Mouse (Mus musculus) forebrain, postnatal 0 days (tissue): ENCODE measurements at regions not wholly inside any gene's neighbourhood (a gene's known extent, or its start where the extent isn't known, plus 50 kb on each side); places are given as distances from the start of the nearest gene placed in this dataset.

Experiments used
- ATAC-seq: fragments of 200-750 bp; cut with Nextera tagmentation; 2 replicates; pipeline ENCODE4 v1.8.0; 2017; ENCODE audit warnings: mild to moderate bottlenecking, moderate library complexity
- DNase-seq: peaks from one replicate; pipeline ENCODE4 v3.0.0-alpha.2; 2015
- H3K27ac ChIP-seq: fragments of 300-500 bp; sonication (generic); 2 replicates; pipeline ENCODE4 v1.5.1; 2014; ENCODE audit warnings: low read depth, mild to moderate bottlenecking, antibody characterized with exemption, low read length, moderate library complexity, mixed read lengths
- H3K27me3 ChIP-seq: fragments of 300-500 bp; sonication (generic); 2 replicates; pipeline ENCODE4 v1.6.1; 2014; ENCODE audit warnings: mild to moderate bottlenecking, low read length, mixed read lengths; ENCODE audit not compliant: insufficient read depth
- H3K36me3 ChIP-seq: fragments of 300-500 bp; sonication (generic); 2 replicates; pipeline ENCODE4 v1.6.1; 2014; ENCODE audit warnings: mild to moderate bottlenecking, moderate library complexity; ENCODE audit not compliant: insufficient read depth
- H3K4me1 ChIP-seq: fragments of 300-500 bp; sonication (generic); 2 replicates; pipeline ENCODE4 v1.6.1; 2014; ENCODE audit warnings: antibody characterized with exemption; ENCODE audit not compliant: insufficient read depth
- H3K4me2 ChIP-seq: fragments of 300-500 bp; sonication (generic); 2 replicates; pipeline ENCODE4 v1.6.1; 2014; ENCODE audit warnings: low read depth, mild to moderate bottlenecking, moderate library complexity
- H3K4me3 ChIP-seq: fragments of 300-500 bp; sonication (generic); 2 replicates; pipeline ENCODE4 v1.5.1; 2014; ENCODE audit warnings: low read depth, low read length, mixed read lengths
- H3K9ac ChIP-seq: fragments of 300-500 bp; sonication (generic); 2 replicates; pipeline ENCODE4 v1.6.1; 2014; ENCODE audit warnings: mild to moderate bottlenecking
- H3K9me3 ChIP-seq: fragments of 300-500 bp; sonication (generic); 2 replicates; pipeline ENCODE4 v1.6.1; 2016; ENCODE audit warnings: low read length
- CTCF ChIP-seq: sonication (generic); IDR thresholded peaks from 2 replicates; pipeline ENCODE4 v1.5.1; 2016; ENCODE audit warnings: antibody characterized with exemption, control low read depth, low read depth
- WGBS: fragments of 180-500 bp; shearing (Covaris S2); extraction: QIAGEN DNeasy Blood & Tissue Kit; methylation state at CpG from one replicate; pipeline ENCODE4 v1.1.7; 2014; 5-methylcytosine and 5-hydroxymethylcytosine counted together

GRCm38 (mm10) chr3:70321161-70321657, 313.8 kb downstream of the Otol1 start:
- TF ChIP-seq CTCF: no peak
- no peak for DNase-seq
- Histone ChIP-seq H3K27me3 (no peaks in the 10 kb centered on the region), H3K4me1 (no peaks in the 10 kb centered on the region), H3K27ac (no peak overlapping the region), H3K4me2 (no peak overlapping the region), H3K36me3 (no peaks in the 10 kb centered on the region), H3K9ac (no peak overlapping the region), H3K4me3 (no peak overlapping the region), H3K9me3 (no peaks in the 10 kb centered on the region)
- ATAC-seq: no peak

DNA sequence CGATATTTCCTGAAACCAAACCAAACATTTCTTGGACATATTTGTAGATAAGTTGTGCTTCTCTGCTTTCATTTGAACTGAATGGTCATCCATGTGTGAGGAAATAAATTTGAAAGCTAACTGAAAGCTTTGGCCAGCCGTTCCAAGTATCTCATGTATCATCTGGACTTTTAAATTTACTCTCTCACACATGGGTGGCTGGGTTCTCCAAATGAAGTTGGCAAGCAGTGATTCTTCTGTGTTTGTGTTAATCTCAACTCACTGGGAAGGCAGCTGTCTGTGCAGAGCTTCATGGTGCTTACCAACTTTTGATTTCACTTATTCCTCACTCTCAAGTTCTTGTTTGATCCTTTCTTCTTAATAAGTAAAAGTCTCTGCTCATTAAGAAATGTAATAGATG, 317.3 kb downstream of the Otol1 start:
- no peak overlapping the region for H3K27ac ChIP-seq
- H3K4me1 ChIP-seq: no peaks in the 10 kb centered on the region
- H3K27me3 ChIP-seq: no peaks in the 10 kb centered on the region
- H3K4me3 ChIP-seq: no peak overlapping the region
- no peak overlapping the region for H3K9ac ChIP-seq
- no peaks in the 10 kb centered on the region for H3K9me3 ChIP-seq
- H3K4me2 ChIP-seq: no peak overlapping the region
- H3K36me3 ChIP-seq: no peaks in the 10 kb centered on the region
- DNase-seq: peak; percentile 10
- no peak for TF ChIP-seq CTCF
- ATAC-seq: no peak
- 61% methylated on average over 2 of the region's 2 CpGs for WGBS
